Mouse (Mus musculus) mouse trophoblast stem cell (cell line): ENCODE measurements around the gene Nkrf.
"Not testable (repeated sequence)": the region's sequence is repeated elsewhere in the genome, so short reads cannot be mapped to it uniquely, and the experiment has no call there.

Source experiments
- in situ Hi-C, 2 experiments: fragments of 300-500 bp; cut with MseI, MboI; formaldehyde crosslinking; loops; 2 replicates in 1 of 2; 3 replicates in 1 of 2; pipeline ENCODE4 v1.15.1; 2025

The Nkrf gene

DNA sequence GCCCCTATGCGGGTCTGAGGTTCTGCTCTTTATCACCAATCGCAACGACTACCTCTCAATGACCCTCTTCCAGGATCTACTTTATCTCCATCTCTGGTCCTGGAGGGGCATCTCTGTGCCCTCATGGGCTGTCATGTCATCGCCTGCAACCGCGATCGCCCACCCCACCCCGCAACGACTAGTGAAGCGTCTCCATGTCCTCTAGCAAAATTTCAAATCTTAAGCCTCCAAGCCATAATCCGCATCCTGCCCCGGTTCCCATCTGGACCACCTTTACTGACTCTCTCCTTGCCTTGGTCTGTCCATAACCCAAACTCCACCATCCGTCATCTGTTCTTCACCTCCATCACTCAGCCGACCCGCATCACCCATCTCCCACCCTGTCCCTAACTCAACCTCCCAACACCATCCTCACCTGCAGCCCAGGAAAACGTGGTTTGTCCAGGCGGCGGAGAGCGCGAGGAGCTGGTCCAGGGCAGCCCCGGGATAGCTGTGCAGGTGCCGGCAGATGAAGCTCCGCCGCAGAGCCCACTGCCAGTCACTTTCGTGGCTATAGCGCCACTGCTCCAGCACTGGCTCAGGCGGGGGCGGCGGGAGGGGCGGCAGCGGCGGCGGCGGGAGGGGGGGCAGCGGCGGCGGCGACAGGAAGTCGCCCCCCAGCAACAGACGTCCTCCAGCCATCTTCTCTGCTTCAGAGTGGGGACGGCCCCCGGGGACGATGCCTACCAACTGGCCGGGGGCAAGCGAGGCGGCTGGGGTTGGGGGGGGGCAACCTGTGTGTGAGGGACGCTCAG, at the start of gene Nkrf:
Nkrf (minus strand) TSS at position 579 of the 794 bp plus-strand sequence.
- in situ Hi-C loops, result no loop called here

- in situ Hi-C loops, result no loop called here
Measured at GRCm38 (mm10) chrX:36941106-36941505, 38.4 kb upstream of the Nkrf start.

- in situ Hi-C loops, result no loop called here
Measured at GRCm38 (mm10) chrX:36939806-36940413, 37.2 kb upstream of the Nkrf start.

GRCm38 (mm10) chrX:36935326-36935966, 32.7 kb upstream of the Nkrf start:
- in situ Hi-C loops, result no loop called here

DNA sequence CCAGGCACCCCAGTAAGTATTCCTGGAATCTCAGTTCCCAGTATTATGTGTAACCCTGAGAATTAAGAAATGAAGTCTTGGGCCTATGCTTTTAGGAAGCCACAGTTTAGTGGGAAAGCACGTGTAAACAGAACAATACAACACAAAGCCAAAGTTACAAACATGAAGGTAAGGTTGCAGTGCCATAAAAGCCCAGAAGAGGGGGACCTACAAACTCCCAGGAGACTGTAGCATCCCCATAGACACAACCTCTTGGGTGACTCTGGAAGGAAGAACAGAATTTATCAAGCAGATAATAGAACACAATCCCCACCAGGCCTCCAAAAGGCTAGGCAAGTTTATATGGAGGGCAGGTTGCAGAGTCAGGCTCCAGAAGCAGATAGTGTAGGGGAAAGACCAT, 27.9 kb upstream of the Nkrf start:
- in situ Hi-C loops, result no loop called here

DNA sequence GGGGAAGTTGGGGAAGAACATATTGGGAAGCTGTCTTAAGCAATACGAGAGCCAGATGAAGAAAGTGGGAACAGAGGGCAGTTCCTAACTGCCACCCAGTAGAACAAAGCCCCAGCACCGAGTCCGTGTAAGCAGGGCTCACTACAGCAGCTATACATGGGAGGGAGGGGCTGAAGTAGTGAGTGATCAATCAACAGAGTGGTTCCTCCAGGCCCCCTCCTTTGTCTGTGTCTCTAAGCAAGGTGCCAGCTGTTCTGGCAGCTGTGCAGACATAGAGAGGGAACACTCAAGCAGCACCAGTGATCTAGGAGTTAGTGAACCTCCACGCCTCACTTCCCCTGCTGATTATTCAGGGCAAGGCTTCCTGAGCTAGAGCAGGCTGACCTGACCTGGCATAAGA, 27.0 kb upstream of the Nkrf start:
- in situ Hi-C loops, result loop anchor here in 1 of 2 experiments (10.0 kb wide), 1 partner anchor 95 kb away; no protein-coding TSS in a partner anchor

DNA sequence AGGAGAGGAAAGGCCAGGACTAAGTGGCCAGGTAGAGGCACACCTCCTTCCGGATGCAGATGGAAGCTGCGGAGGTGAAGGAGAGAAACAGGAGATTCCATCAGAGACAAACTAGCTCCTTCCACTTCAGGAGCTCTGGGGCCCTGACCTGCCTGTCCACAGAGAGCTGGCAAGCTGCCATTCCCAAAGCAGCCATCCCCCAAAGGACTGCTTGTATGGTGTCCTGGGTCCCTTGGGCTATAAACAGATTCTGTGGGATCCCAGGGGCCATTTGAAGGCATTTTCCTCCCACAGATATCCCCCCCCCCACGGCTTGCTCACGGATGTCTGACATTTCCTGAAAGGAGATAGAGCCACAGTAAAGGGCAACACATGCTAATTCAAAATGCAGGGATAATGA, 26.1 kb upstream of the Nkrf start:
- in situ Hi-C loops, result loop anchor here in 1 of 2 experiments (10.0 kb wide), 1 partner anchor 96 kb away; no protein-coding TSS in a partner anchor

DNA sequence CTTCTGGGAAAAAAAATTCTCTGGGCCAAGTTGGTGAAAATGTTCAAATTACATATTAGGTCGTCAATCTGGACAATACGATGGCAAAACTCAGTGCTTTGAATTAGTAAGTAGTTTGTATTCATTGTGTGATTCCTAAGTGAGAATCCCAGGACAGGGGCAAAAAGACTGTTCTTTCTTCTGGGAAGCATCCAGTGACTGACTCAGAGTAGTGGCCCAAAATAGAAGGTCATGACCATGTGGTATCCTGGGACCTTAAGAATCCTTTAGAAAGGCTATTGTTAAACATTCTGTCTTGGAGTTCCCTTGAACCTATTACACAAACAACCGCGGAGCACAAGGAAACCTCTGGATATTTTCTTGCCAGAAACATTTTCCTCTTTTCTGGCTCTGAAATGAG, 18.6 kb upstream of the Nkrf start:
- in situ Hi-C loops, result loop anchor here in 1 of 2 experiments (10.0 kb wide), 1 partner anchor 103 kb away; no protein-coding TSS in a partner anchor

DNA sequence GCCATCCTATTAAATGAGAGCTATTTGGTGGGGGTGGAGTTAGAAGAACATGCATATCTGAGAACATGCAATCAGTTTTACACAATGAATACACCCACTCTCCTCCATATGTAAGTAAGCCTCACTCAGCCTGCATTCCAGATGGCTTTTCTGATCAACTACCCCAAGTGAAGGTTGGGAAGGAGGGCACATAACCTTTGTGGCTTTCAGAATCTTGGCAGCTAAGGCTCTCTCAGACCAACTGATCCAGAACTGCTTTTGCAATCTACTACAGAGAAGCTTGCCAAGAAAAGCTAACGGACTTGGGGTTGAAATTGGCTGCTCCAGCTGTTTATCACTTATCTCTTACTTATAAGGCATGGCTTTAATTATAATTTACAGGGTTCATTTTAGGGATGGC, 15.1 kb upstream of the Nkrf start:
- in situ Hi-C loops, result loop anchor here in 1 of 2 experiments (10.0 kb wide), 2 partner anchors 57 to 107 kb away; no protein-coding TSS in a partner anchor

DNA sequence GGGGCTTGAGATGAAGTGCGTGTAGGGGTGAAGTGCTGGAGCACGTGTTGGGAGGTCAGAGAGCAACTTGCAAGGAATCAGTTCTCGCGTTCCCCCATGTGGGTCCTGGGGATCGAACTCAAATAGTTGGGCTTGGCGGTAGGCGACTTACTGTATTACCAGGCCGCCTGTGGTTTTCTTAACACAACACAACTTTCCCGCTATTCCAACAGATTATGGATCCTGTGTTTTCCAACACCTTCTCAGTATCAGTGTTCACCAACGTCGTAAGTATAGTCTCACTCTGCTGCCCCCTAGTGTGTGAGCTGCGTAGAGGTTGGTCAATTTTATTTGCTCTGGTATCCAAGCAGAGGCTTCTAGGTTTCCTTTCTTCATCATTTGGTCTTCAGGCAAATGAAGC, 8.6 kb upstream of the Nkrf start:
- in situ Hi-C loops, result loop anchor here in 1 of 2 experiments (10.0 kb wide), 2 partner anchors 63 to 113 kb away; no protein-coding TSS in a partner anchor

DNA sequence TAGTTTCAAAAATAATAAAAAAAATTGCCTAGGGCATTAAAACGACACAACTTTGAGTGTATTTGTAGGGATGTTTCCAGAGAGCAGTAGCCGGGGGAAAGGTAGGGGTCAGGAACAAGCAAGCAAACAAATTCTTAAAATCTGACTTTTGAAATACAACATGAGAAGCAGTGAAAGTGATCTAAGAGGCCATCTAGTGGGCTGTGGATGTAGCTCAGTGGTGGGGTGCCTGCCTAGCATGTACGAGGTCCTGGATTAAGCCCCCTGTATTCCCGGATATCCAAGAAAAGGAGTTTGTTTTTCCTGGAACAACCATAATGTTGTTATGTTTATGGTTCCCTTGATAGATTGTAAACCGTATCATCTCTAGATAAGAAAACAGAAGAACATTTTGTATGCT, 3.8 kb upstream of the Nkrf start:
- in situ Hi-C loops, result no loop called here

DNA sequence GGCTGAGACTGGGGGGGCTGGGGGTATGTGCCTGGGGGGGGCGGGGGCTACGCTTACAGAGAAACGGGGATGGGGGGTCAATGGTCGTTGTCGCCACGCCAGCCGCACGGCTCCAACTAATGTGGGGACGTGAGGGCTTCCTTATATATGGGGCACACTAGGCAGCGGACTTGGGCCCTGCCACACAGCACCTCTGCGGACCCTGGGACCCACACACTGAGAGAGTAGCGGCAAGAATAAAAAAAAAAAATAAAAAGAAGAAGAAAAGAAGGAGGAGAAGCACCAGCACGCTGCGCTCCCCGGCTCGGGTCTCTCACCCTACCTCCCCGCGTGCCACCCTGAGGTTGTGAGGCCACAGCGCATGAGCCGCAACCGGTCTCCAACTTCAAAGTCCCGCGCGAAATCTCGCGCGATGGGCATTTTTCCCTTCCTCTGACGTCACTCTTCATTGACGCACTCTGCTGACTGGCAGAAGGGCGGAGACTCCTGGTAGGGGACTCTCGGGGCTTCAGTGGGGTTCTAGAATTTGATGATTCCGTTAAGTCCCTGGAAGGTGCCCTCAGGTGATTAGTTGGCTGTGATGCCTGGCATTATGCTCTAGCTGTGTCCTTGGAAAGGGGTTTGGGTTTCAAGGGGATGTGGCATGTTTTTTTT, 543 bp upstream of the Nkrf start:
- in situ Hi-C loops, result no loop called here

DNA sequence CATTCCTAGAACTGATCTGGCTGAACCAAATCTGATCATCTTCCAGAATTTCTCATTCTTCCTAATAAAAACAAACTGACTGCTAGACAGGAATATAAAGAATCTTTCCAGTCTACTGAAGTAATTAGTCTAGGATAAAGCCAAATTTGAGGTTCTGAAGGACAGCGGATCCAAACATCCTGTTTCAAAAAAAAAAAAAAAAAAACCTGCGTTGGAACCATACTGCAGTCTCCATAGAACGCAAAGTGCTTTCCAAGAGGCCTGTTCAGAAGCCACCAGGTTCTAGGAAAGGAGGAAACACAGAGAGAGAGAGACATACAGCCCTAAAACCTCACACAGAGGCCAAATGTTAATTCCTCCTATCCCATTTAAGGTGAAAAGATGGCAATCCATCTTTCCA, 1.0 kb downstream of the Nkrf start:
- in situ Hi-C loops, result no loop called here

- in situ Hi-C loops, result not testable (repeated sequence)
Measured at GRCm38 (mm10) chrX:36898931-36899330, 3.8 kb downstream of the Nkrf start.

DNA sequence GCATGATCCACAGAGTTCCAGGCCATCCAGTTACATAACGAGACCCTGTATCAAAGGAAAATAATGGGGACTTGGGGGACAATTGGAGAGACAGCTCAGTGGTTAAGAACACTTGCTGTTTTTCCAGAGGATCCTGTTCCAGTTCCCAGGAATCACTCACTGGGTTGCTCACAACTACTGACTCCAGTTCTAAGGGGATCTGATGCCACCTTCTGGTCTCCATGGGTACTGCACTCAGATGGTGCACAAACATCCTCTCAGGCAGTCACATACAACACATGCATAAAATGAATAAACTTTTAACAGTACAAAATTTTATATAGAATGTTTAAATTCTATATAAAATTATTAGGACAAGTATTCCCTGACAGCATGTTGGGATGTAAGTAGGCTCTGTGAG, 18.0 kb downstream of the Nkrf start:
- in situ Hi-C loops, result no loop called here

- in situ Hi-C loops, result no loop called here
Measured at GRCm38 (mm10) chrX:36874704-36875128, 28.0 kb downstream of the Nkrf start.

DNA sequence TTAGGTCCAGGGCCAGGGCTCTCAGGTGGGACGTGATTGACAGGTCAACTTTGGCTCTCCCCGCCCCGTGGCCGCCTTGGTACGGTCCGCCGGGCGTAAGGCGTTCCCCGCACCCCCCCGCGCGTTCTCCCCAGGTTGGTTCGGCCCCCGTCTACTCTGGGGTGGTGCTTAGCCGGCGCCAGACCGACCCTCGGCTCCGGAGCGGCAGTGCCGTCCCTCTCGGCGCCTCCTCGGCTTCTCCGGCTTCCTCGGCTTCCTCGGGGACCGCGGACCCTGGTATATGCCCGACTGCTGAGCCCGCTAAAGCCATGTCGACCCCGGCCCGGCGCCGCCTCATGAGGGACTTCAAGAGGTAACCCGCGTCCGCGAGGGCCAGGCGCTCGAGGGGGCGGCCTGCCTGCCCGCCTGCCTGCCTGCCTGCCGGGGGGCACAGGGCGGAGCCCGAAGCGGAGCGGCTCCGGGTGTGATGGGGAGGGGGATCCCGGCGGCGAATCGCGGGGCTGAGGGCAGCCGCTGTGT, 28.5 kb downstream of the Nkrf start:
- in situ Hi-C loops, result no loop called here

- in situ Hi-C loops, result no loop called here
Measured at GRCm38 (mm10) chrX:36873765-36874164, 28.9 kb downstream of the Nkrf start, which contains the start of the genes Ube2a and C330007P06Rik. Gene Ube2a, plus strand, starts transcription at chrX:36873900. Gene C330007P06Rik, minus strand, starts transcription at chrX:36874111.

DNA sequence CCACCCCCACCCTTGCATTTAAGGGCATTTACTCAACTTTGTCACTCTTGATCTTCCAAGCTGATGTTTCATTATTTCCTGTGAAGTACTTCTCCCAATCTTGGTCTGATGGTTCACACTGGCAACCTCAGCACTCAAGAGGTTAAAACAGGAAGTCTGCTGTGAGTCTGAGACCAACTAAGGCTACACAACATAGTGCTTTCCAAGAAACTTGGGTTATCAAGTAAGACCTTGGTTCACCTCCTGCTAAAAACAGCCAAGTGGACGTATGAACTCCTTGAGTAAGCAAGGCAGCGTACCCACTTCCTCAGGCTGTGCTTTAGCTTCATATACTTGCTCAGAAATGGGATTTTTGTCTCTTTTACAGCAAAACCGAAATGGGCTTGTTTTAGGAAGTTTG, 32.3 kb downstream of the Nkrf start:
- in situ Hi-C loops, result no loop called here

- in situ Hi-C loops, result no loop called here
Measured at GRCm38 (mm10) chrX:36864609-36865328, 37.9 kb downstream of the Nkrf start.
